Mouse (Mus musculus): Measurements from ENCODE around the gene E330014E10Rik. TPM values are rescaled to one million over a fixed set of nuclear protein-coding genes. Genes with fewer than 3 reads are reported as not detected.
"Not testable (repeated sequence)": the region's sequence is repeated elsewhere in the genome, so short reads cannot be mapped to it uniquely, and the experiment has no call there.

The E330014E10Rik gene
- polyA plus RNA-seq (2012; ENCODE audit: insufficient read depth, insufficient read length, low replicate concordance, missing spikeins): not detected in 2 replicates

- H3K27ac ChIP-seq (ENCODE audit: insufficient read depth, low read depth, low read length); H3K4me1 ChIP-seq (ENCODE audit: control insufficient read depth, insufficient read depth, low read length); H3K4me3 ChIP-seq (ENCODE audit: insufficient read depth, low read depth, low read length): not testable (repeated sequence)
- no CpG with 5 or more reads among the region's 2 CpGs for WGBS
These were observed at the start of gene E330014E10Rik for GRCm38 (mm10) chr5:95775690-95776089. Gene E330014E10Rik, plus strand, starts transcription at chr5:95775990.

- H3K4me1 ChIP-seq (ENCODE audit: control insufficient read depth, insufficient read depth, low read length); H3K4me3 ChIP-seq (ENCODE audit: insufficient read depth, low read depth, low read length); H3K27ac ChIP-seq (ENCODE audit: insufficient read depth, low read depth, low read length): not testable (repeated sequence)
- no CpG with 5 or more reads among the region's 1 CpGs for whole genome bisulfite sequencing
These were observed 39.7 kb upstream of the E330014E10Rik start, which contains the start of gene Gm7978 for GRCm38 (mm10) chr5:95736073-95736472. Gene Gm7978, minus strand, starts transcription at chr5:95736173.

GRCm38 (mm10) chr5:95741714-95742113, 34.1 kb upstream of the E330014E10Rik start, which contains the start of gene Gm7982:
Gene Gm7982, plus strand, starts transcription at chr5:95742014.
- WGBS: no CpG with 5 or more reads among the region's 3 CpGs
- H3K4me3 ChIP-seq (ENCODE audit: insufficient read depth, low read depth, low read length); H3K4me1 ChIP-seq (ENCODE audit: control insufficient read depth, insufficient read depth, low read length); H3K27ac ChIP-seq (ENCODE audit: insufficient read depth, low read depth, low read length): not testable (repeated sequence)

- not testable (repeated sequence) for H3K4me1 ChIP-seq (ENCODE audit: control insufficient read depth, insufficient read depth, low read length); H3K4me3 ChIP-seq (ENCODE audit: insufficient read depth, low read depth, low read length); H3K27ac ChIP-seq (ENCODE audit: insufficient read depth, low read depth, low read length)
- WGBS: 74% methylated on average over 2 of the region's 2 CpGs
These were observed 35.1 kb downstream of the E330014E10Rik start for GRCm38 (mm10) chr5:95810841-95811240.

GRCm38 (mm10) chr5:95836580-95836979, 60.8 kb downstream of the E330014E10Rik start:
- WGBS: 65% methylated on average over 4 of the region's 4 CpGs
- no peak overlapping the region for H3K27ac ChIP-seq (ENCODE audit: insufficient read depth, low read depth, low read length)

GRCm38 (mm10) chr5:95854030-95854429, 78.2 kb downstream of the E330014E10Rik start:
- TF ChIP-seq CTCF (IDR thresholded peaks at IDR 0.05; ENCODE audit: insufficient read depth, low read depth, low read length) (no peak), POLR2A (IDR thresholded peaks at IDR 0.05; ENCODE audit: insufficient read depth, low read depth, low read length) (no peak)
- no peak overlapping the region for H3K4me3 ChIP-seq (ENCODE audit: insufficient read depth, low read depth, low read length)
- no peak overlapping the region for H3K27ac ChIP-seq (ENCODE audit: insufficient read depth, low read depth, low read length)
- 89% methylated on average over 3 of the region's 3 CpGs for WGBS
- H3K4me1 ChIP-seq (ENCODE audit: control insufficient read depth, insufficient read depth, low read length): no peaks in the 10 kb centered on the region

More at GRCm38 (mm10) chr5:95836580-95836979, 60.8 kb downstream of the E330014E10Rik start:
- TF ChIP-seq POLR2A (IDR thresholded peaks at IDR 0.05; ENCODE audit: insufficient read depth, low read depth, low read length) (no peak), CTCF (IDR thresholded peaks at IDR 0.05; ENCODE audit: insufficient read depth, low read depth, low read length) (no peak)
- H3K4me3 ChIP-seq (ENCODE audit: insufficient read depth, low read depth, low read length): no peak overlapping the region
- no peaks in the 10 kb centered on the region for H3K4me1 ChIP-seq (ENCODE audit: control insufficient read depth, insufficient read depth, low read length)

Other genes with a start within 250 kb of the E330014E10Rik start
- not detected in 2 replicates for gene Gm7971, start 181.1 kb upstream of the E330014E10Rik start, polyA plus RNA-seq (2012; ENCODE audit: insufficient read depth, insufficient read length, low replicate concordance, missing spikeins)
- gene Gm7978, start 39.8 kb upstream of the E330014E10Rik start, polyA plus RNA-seq (2012; ENCODE audit: insufficient read depth, insufficient read length, low replicate concordance, missing spikeins): not detected in 2 replicates
- not detected in 2 replicates for gene Gm7982, start 34.0 kb upstream of the E330014E10Rik start, polyA plus RNA-seq (2012; ENCODE audit: insufficient read depth, insufficient read length, low replicate concordance, missing spikeins)
- gene Cxcl13, start 181.0 kb downstream of the E330014E10Rik start, polyA plus RNA-seq (2012; ENCODE audit: insufficient read depth, insufficient read length, low replicate concordance, missing spikeins): not detected in 2 replicates

Measured in olfactory bulb, adult 2 months (tissue).